Comparison of ENCODE assay signal across 14 mouse cellular contexts in genomic region chr2:31202956-31203355, GRCm38 (mm10). TPM values are rescaled to one million over a fixed set of nuclear protein-coding genes. Genes with fewer than 3 reads are reported as not detected.
DNase-seq lines count a peak whose midpoint lies in the region; ATAC-seq lines count a peak whose summit lies in the region.
"Had no signal": no experiment of that assay in that cellular context is flagged by ENCODE, and none has a peak within 500 bp of the region (broad histone marks: within the 10 kb centered on the region; RNA-seq: fewer than 3 reads in every experiment).

No protein-coding gene starts in this region.

- H3K4me1 ChIP-seq in heart, embryonic 11.5 days (ENCODE audit: control insufficient read depth, insufficient read depth, low read length): peaks cover 67% of the 10 kb centered on the region
- peaks cover 34% of the 10 kb centered on the region for H3K4me1 ChIP-seq in kidney, embryonic 15.5 days
- peaks cover 4% of the 10 kb centered on the region; the same call in 1 of the 2 replicates for H3K4me1 ChIP-seq in limb, embryonic 15.5 days

- DNase-seq in heart, adult 11 months: no peak
- DNase-seq in kidney, postnatal 10 days: no peak
- peak; percentile 37 for DNase-seq in adrenal gland, postnatal 10 days
- DNase-seq in right cerebral cortex, adult 18-20 months: no peak
- DNase-seq: B cell, adult 2 months; cerebellum, adult 11-12 months; forebrain, postnatal 0 days; gastrocnemius, postnatal 10 days; heart, postnatal 14 days; kidney, adult 18-20 months; thymus, postnatal 36 days had no signal

- no peak for ATAC-seq in heart, embryonic 11.5 days (replicated peaks; ENCODE audit: insufficient number of reproducible peaks, low FRiP score, low TSS enrichment)
- ATAC-seq in kidney, embryonic 15.5 days (replicated peaks; ENCODE audit: low FRiP score): 0 out of 2 replicates have a peak, but pooled peaks have one; percentile 8
- ATAC-seq in limb, embryonic 15.5 days (ENCODE audit: insufficient number of reproducible peaks, low FRiP score, low TSS enrichment, low read depth): no peak
- ATAC-seq: forebrain, postnatal 0 days had no signal

- H3K9ac ChIP-seq in heart, embryonic 11.5 days (ENCODE audit: low read depth, low read length): no peak overlapping the region
- H3K9ac ChIP-seq in kidney, embryonic 15.5 days: no peak overlapping the region
- 0 out of 2 replicates have a peak overlapping the region, but pooled peaks have one; percentile 4 for H3K9ac ChIP-seq in limb, embryonic 15.5 days
- H3K9ac ChIP-seq: forebrain, postnatal 0 days had no signal

- no peaks in the 10 kb centered on the region for H3K9me3 ChIP-seq in heart, embryonic 11.5 days (replicated peaks; ENCODE audit: control insufficient read depth, low read length)
- no peaks in the 10 kb centered on the region for H3K9me3 ChIP-seq in kidney, embryonic 15.5 days (replicated peaks)
- H3K9me3 ChIP-seq in limb, embryonic 15.5 days: no peaks in the 10 kb centered on the region

- 0 out of 2 replicates have a peak, but pooled peaks cover 3% of the 10 kb centered on the region for H3K36me3 ChIP-seq in heart, embryonic 11.5 days (ENCODE audit: control insufficient read depth, insufficient read depth, low read length)
- H3K36me3 ChIP-seq in kidney, embryonic 15.5 days: peaks cover 32% of the 10 kb centered on the region
- H3K36me3 ChIP-seq in limb, embryonic 15.5 days: peaks cover 49% of the 10 kb centered on the region

- no peak overlapping the region for H3K4me3 ChIP-seq in heart, embryonic 11.5 days (ENCODE audit: low read depth, low read length)
- no peak overlapping the region for H3K4me3 ChIP-seq in kidney, embryonic 15.5 days (replicated peaks)
- no peak overlapping the region for H3K4me3 ChIP-seq in limb, embryonic 15.5 days

- H3K4me2 ChIP-seq in heart, embryonic 11.5 days: no peak overlapping the region
- H3K4me2 ChIP-seq in kidney, embryonic 15.5 days: no peak overlapping the region
- H3K4me2 ChIP-seq in limb, embryonic 15.5 days: no peak overlapping the region

- WGBS in heart, embryonic 11.5 days (ENCODE audit: insufficient replicate concordance): 69% methylated on average over 4 of the region's 4 CpGs
- 41% methylated on average over 4 of the region's 4 CpGs for WGBS in kidney, embryonic 15.5 days
- 77% methylated on average over 4 of the region's 4 CpGs for WGBS in limb, embryonic 15.5 days

- peak overlapping the region; percentile 57; the same call in 1 of the 2 replicates for H3K27ac ChIP-seq in heart, embryonic 11.5 days (ENCODE audit: low read depth, low read length)
- H3K27ac ChIP-seq in kidney, embryonic 15.5 days: peak overlapping the region; percentile 82
- no peak overlapping the region for H3K27ac ChIP-seq in limb, embryonic 15.5 days

- H3K27me3 ChIP-seq in heart, embryonic 11.5 days (ENCODE audit: control insufficient read depth, insufficient read depth, low read length): no peaks in the 10 kb centered on the region
- no peaks in the 10 kb centered on the region for H3K27me3 ChIP-seq in kidney, embryonic 15.5 days
- no peaks in the 10 kb centered on the region for H3K27me3 ChIP-seq in limb, embryonic 15.5 days

RNA-seq across cellular contexts. Expression of gene Ncs1, which starts 42.7 kb away (rescaled TPM):
- 42.8 and 46.5 TPM in 2 replicates for polyA plus RNA-seq in heart, embryonic 11.5 days (2014; fragmentation: Nextera tagmentation; extraction: Ambion mirVana)
- 42.0 and 43.2 TPM in 2 replicates for polyA plus RNA-seq in kidney, embryonic 15.5 days (2015; fragmentation: Nextera tagmentation; extraction: Ambion mirVana)
- total RNA-seq in adrenal gland, postnatal 10 days (2021): 1 to 10 TPM; 4.2 to 6.8 TPM
- polyA plus RNA-seq in limb, embryonic 15.5 days (2015; fragmentation: Nextera tagmentation; extraction: Ambion mirVana): 32.3 and 33.9 TPM in 2 replicates

RNA-seq across cellular contexts. Expression of gene Gpr107, which starts 50.8 kb away (rescaled TPM):
- 30.4 and 33.8 TPM in 2 replicates for polyA plus RNA-seq in heart, embryonic 11.5 days (2014; fragmentation: Nextera tagmentation; extraction: Ambion mirVana)
- polyA plus RNA-seq in kidney, embryonic 15.5 days (2015; fragmentation: Nextera tagmentation; extraction: Ambion mirVana): 37.0 and 37.9 TPM in 2 replicates
- 10 to 100 TPM; 41.7 to 56.4 TPM for total RNA-seq in adrenal gland, postnatal 10 days (2021)
- 41.9 and 42.3 TPM in 2 replicates for polyA plus RNA-seq in limb, embryonic 15.5 days (2015; fragmentation: Nextera tagmentation; extraction: Ambion mirVana)
